Mouse (Mus musculus): ENCODE data around the gene Zfhx3.

Gene Zfhx3

DNA sequence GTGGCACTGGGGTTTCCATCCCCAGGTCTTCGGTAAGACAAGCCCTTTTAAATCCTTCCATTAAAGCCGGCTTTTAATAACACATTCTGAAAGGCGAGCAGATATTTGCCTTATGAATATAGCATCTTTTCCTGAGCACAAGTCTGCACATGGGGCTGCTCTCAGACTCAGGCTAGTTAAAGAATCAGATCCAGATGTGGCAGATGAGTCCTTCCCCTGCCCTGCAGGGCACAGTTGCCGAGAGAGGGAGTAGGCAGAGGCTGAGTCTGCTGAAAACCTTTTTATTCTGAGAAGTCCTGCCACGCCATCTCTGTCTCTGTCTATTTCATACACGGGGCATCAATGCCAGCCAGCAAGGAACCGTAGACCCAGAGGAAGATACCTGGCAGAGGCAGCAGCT is 289.9 kb downstream of the Zfhx3 start:
- in situ Hi-C loops (cut with MboI; ENCODE audit: low sequenced_read_pairs) = no loop called here

DNA sequence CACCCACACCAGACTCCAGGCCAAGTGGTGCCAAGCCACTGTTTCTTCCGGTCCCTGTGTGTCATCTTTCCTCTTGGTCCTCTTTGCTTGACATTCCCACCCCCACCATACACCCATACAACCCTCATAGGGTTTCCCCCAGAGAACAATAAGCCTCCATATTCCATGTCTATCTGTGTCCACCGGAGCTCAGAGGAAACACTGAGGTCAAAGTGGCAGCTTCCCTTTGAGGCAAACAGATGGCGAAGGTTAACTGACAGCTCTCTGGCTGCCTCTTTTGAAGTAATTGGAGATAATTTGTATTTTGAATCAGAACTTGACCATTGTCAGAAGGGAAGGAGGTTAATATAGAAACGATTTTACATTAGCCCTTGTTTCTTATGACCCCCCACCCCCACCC is 292.0 kb downstream of the Zfhx3 start:
- in situ Hi-C loops (cut with MboI; ENCODE audit: low sequenced_read_pairs) = no loop called here

DNA sequence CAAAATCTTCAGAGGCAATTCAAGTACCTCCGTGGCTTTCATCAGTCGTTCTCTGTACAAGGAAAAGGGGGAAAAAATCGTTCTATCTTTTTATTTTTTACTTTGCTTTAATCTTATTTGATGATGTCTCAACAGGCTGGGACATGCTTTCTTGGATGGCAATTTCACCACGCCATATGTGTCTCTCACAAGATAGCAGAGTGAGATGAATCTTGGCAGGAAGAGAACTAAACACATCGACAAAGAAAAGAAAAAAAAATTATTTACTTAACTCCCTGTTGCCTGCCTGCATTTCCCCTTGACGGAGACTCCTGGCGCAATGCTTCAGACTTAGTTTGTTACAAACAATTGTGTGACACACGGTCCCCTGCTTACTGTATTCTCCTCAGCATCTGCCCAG is 294.3 kb downstream of the Zfhx3 start:
- in situ Hi-C loops (cut with MboI; ENCODE audit: low sequenced_read_pairs) = no loop called here

DNA sequence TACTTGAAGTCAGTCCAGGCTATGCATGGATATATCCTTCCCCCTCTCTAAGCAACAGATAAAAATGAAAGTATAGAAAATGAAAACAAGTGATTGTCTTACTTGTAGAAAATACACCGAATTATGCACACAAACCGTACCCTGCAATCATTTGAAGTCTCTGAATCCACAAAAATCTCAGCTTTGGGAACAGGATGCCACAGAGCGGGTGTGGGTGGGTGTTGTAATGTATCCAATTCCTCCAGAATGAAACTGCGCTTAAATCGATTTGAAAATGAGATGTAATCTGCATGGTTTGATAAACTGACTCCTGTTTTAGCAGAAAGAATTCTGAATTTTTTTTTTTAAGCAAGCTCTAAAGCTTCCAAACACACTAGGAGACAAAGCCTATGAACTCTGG is 297.1 kb downstream of the Zfhx3 start:
- in situ Hi-C loops (cut with MboI; ENCODE audit: low sequenced_read_pairs) = no loop called here

DNA sequence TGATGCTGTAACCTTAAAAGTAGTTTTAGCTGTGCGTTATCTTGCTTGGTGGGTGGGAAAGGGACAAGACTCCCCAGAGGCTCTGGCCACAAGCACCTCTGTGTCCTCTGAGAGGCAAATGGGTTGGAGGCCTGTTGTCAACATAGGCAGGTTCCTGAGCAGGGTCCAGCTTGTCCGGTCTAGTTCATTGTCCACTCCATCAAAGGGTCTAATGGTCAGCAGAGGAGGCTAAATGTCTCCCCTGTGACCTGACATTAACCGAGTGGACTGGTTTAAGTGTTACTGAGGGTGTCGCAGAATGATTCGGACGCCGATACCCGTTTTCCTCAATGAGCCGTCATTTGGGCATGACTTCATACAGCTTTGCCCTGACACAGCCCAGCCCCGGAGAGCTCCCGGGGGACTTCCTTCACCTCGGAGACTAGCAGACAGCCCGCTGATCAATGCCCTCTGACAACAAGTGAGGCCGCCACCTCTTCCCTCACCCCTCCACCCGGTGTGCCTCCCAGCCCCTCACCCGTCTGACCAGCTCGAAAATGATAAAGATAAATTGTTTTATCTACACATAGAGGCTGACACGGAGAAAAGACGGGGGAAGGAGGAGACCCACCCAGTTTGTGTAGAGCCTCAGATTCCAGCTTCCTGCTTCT is 298.7 kb downstream of the Zfhx3 start:
- in situ Hi-C loops (cut with MboI; ENCODE audit: low sequenced_read_pairs) = no loop called here

DNA sequence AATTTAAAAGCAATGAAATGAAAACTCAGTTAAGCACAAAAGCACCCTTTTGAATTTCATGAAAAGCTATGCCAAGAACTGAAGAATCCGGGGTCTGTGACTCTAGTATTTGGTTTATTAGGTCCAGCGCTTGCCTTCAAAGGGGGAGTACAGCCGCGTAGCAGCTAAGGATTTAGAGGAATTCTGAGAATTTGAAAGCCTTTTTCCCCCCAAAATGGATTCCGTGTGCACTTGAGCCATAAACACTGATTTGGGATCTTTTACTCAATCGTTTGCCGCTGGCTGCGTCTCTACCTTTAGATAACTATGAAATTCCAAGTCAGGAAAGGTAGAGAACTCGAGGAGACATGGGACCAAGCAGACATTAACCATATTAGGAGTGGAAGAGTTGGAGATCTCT is 300.8 kb downstream of the Zfhx3 start:
- in situ Hi-C loops (cut with MboI; ENCODE audit: low sequenced_read_pairs) = no loop called here

DNA sequence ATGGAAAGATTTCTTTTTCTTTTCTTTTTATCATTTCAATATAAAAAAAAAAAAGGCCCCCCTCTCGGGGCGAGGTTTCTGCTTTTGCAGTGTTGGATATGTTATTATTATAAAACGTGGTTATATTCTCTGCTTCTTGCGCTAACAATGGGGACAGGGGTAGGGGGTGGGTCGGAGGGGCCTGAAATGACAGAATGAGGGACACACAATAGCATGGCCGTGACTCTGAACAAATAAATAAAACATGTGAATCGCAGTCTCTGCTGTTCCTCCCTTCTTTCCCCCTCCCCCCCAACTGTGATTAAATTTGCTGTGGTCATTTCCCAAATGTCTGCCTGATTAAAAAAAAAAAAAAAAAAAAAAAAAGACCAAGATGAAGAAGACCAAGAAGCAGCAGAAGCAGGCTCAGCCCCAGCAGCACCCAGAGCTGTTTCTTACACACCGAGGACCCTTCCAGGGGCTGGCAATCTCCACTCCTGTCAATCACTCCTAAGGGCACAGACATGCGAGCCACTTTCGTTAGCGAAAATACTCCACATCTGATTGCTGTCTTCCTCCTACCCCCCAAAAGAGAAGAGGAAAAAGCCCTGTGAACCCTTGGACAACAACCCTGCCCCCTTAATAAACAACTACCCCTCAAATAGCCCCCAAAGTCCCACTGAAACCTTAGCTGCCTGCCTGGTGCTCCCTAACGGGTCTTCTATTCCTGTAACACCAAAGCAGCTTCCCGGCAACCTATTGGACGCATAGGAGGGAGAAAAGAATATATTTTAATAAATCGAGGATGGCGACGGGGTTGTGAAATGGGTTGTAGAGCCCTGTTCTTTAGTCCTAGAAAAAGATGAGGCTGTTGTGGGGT is 302.4 kb downstream of the Zfhx3 start:
- in situ Hi-C loops (cut with MboI; ENCODE audit: low sequenced_read_pairs) = no loop called here

DNA sequence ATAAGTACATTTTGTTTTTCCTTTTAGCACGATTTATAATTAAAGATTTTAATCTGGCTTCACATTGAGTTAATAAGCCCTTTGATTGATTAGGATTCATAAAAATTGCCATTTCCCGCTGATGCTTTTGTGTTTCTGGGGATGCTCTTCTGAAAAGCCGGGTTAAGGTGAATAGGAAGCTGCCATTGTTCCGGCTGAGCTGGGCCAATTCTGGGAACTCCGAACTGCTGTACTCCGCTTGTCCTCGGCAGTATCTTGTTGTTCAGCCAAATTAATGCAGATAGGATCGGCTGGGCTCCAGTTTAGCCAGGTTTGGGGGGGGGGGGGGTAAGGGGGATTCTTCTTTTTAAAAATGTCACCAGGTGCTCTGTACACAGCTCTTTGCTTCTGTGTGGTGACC is 303.1 kb downstream of the Zfhx3 start:
- in situ Hi-C loops (cut with MboI; ENCODE audit: low sequenced_read_pairs) = no loop called here

DNA sequence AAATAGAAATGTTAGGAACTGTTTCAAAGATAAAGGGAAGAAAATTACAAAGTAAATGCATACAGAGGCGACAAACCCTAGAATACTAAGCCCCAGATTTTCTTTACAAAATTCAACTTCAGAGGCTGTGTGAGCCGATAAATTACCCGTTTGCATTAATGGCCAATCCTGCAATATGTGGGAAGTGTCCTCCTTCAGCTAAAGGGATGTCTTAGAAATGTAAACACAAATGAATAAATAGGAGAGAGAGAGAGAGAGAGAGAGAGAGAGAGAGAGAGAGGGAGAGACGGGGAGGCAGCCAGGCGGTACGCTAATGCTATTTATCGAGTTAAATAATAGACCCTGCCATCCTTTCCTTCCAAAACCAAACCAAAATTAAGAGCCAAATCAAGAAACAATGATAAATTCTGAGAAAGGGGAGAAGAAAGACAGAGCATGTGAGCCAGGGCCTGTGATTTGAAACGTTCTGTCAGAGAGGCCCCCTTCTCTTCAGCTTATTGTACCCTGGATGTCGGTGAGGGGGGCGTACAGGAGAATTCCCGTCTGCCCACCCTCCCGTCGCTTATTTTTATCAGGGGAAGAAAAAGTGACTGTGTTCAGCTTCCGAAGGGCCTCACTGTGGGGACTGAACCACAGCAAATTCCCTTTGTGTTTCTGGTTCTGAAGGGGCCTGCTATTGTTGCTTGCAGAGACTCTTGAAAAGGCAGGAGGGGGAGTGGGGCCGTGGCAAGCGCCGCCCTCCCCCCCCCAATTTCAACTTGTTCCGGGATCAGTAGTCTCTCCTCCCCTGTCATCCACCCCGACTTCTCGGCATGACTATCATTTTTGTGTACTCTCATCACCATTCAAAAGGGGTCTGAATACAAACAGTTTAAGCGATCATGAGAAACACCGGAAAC is 303.8 kb downstream of the Zfhx3 start:
- in situ Hi-C loops (cut with MboI; ENCODE audit: low sequenced_read_pairs) = no loop called here

DNA sequence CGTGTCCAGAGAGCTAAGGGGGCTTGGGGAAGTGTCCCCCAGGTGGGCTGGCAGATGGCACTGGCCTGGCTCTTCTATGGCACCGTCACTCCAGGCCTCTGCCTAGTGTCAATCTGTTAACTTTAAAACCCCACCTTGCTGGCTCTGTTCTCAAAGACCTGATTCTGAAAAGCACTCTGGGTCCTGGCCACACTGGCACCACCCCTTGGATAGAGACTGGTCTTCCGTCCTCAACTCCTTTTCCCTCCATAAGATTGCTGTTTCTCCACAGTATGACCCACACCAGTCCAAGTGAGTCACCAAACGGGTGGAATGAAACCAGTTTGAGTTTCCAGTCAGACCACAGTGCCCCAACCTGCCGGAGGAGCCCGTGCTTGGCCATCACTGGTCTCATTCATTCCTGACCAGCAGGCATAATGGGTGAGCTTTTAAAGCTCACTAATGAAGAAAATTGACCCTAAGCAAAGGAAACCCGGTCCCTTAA is 304.5 kb downstream of the Zfhx3 start:
- in situ Hi-C loops (cut with MboI; ENCODE audit: low sequenced_read_pairs) = no loop called here

DNA sequence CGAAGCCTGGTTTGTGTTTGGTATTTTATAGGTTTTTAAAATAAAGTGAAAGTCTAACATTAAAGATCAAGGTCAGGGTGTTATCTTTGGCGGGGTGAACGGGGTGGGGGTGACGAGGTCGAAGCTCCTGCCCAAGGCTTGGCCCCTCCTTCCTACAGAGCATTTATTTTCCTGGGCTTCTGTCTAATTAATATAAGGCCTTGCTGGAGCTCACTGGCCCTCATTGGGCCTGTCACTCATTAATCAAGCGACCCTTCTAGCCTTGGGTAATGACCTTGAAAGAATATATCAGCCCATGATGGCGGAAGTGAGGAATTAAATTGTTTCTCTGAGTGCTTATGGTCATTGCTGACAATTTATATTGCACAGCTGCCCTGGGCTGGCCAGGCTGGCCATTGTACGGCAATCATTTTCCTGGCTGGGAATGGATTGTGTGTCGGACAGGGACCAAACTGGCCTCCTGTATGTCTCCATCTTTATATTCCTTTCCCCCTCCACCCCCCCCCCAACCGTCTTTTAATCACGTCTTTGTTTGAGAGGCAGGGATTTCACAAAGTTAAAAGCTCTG is 322.2 kb downstream of the Zfhx3 start:
- in situ Hi-C loops (cut with MboI; ENCODE audit: low sequenced_read_pairs) = no loop called here

DNA sequence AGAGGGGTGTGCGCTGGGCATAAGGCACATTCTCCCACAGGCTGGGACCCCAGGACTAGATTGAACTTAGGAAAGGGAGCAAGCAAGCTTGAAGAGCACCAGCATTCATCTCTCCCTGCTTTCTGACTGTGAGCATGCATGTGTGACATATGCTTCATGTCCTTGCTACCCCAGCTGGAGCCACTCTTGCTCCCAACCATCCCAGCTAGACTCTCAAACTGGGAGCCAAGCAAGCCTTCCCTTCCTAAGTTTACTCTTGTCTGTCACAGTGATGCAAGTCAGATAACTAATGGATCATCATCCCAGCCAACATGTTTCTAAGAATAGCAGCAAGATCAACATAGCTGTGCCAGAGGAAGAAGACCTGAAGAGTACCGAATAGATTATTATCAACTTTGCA is 335.5 kb downstream of the Zfhx3 start:
- in situ Hi-C loops (cut with MboI; ENCODE audit: low sequenced_read_pairs) = no loop called here

DNA sequence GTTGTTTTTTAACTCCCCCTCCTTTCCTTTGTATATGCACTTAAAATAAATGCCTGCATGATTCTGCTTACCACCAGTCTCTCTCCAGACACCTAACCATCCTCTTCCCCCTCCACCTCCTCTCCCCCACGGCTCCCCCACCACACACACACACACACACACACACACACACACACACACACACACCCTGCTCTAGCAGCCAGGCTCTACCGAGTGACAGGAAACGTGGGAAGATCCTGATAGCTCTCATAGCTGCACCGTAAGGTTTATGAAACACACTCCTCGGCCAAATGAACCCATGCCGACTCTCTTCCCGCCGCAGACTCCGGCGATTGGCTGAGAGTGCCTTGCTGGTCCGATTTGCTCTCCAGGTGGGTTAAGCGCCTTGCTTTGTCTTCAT is 339.5 kb downstream of the Zfhx3 start:
- in situ Hi-C loops (cut with MboI; ENCODE audit: low sequenced_read_pairs) = no loop called here

DNA sequence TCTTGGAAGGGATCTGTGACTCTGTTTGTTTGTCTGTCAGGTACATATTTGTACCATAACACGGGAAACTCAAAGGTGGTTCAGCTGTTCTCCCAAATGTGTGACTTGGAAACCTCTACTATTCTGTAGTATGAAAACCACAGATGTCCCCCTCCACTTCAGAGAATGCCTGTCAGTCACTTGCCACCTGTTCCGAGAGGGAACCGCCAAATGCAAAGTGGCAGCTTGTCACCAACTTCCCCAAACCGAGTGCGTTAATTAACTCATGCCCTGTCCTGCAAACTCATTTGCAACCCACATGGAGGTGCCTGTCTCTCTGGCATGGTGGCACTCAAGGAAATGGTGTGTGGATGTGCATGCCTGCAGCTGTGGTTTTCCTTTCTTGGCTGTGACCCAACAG is 343.7 kb downstream of the Zfhx3 start:
- in situ Hi-C loops (cut with MboI; ENCODE audit: low sequenced_read_pairs) = no loop called here

DNA sequence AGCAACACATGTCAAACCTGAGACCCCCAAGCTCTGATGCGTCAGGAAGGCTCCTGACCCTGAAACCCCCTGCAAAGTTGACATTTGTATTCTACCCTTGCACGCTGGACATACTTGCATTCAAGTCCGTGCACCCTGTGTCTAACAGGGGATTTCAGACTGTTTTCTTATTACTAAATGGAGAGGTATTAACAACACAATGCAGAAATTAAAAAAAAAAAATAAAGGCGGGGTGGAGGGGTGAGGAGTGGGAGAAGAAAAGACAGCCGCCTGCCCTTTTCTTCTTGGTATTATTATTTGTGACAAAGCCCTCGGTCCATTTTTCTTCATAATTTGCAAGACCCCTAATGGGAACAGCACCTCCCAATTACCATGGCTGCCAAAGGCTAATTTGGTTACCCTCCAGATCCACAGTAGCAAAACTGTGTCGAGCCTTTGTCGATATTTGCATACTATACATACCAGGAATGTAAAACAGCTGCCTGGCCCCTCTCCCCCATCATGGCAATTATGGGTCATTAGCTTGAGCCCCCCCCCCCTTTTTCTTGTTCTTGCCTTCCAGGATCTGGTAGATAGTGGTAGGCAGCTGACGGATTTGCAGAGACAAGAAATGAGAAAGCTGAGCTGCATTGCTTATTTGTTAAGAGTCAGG is 358.6 kb downstream of the Zfhx3 start:
- in situ Hi-C loops (cut with MboI; ENCODE audit: low sequenced_read_pairs) = no loop called here

DNA sequence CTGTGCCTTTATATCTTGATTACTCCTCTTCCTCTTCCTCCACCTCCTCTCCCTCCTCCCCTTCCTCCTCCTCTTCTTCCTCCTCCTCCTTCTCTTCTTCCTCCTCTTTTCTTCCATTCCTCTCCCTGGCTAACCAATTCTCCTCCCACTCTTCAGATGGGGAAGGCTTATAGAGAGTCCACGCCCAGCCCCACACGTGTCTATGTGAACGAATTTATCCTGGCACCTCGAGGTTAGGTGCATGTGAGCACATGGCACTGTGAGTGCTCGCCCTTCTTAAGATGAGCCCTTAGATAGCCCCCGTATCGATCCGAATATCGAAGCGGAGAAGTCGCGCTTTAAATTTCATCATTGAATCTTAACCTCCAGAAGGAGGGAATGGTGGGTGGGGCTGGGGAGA is 359.2 kb downstream of the Zfhx3 start:
- in situ Hi-C loops (cut with MboI; ENCODE audit: low sequenced_read_pairs) = no loop called here

DNA sequence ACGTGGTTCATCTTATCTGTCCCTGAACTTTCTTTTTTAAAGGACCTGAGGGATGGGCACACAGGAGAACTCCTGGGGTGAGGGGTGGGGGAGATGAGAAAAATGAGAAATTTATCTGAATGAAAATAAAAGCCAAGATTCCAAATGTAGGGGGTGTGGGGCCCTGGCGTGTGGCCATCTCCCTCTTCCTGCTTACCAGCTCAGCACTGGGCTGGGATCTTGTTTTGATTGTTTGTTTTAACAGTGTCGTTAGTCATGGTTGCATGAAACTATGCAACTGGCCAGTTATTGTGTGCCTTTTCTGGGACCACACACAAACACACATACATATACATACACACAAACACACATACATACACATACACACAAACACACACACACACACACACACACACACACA is 362.9 kb downstream of the Zfhx3 start:
- in situ Hi-C loops (cut with MboI; ENCODE audit: low sequenced_read_pairs) = no loop called here

DNA sequence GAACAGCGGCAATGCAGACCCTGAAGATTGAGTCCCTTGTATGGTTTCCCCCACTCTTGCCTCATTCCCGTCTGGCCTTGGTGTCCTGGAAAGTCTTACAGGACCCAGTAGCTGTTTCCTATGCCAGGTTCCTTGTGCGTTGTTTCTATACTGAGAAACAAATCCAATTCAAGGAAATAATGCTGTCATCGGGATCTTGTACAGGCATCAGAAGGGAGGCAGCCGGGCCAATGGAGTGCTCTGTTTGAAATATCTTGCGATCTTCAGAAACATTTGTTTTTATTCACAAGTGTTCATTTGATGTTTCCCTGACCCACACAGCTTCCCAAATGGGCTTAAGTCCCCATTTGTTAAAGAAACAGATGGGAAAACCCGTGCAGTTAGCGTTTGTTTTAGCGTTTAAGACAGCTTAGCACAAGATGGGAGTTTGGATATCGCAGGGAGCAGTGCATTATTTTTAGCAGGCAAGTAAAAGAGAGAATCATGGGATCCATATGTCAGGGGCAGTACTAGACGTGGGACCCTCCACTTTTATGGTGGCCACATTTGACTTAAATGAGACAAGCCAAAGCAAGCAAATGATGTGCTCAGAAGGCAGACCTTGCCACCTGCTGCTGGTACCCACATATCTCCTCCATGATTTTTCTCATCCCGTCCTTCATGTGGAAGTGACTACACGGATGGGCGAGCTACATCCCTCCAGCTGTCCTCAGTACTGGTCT is 367.2 kb downstream of the Zfhx3 start:
- in situ Hi-C loops (cut with MboI; ENCODE audit: low sequenced_read_pairs) = no loop called here

DNA sequence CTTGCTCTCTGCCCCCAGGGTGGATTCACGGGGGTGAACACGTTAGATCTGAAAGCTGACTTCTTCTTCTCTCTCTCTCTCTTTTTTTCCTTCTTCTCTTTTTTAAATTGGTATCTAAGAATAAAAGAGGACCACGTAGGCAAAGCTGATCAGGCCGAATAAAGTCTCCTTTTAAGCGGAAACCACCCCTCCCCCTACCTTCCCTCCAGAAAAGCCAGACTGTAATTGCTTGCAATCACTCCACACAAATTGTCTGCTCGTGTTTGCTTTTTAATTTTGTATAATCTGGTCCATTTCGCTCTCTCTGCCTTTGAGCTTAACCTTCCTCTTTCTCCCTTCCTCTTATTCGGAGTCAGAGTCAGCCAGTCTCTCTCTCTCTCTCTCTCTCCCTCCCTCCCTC is 372.6 kb downstream of the Zfhx3 start:
- in situ Hi-C loops (cut with MboI; ENCODE audit: low sequenced_read_pairs) = no loop called here

DNA sequence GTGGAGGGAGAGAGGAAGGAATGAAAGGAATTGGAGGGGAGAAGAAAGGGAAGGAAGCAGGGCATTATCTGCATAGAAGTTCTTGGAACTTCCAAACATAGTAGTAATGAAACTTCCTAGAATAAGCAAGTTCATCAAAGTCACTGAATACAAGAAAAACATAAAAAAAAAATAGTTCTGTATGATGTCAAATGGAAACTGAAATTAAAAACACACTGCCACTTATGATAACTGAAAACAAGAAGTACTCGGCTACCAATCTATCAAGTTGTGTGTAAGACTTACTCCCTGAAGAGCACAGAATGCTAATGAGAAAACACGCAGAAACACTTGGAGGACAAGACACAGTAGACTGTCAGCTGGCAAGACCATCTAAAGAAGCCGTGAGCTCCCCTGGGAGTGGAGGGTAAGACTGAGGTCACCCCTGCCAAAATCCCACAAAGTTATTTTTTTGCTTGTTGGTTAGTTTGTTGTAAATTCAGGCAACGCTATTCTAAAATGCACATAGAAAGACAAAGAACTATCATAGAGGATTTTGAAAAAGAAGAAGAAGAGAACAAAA is 375.2 kb downstream of the Zfhx3 start:
- in situ Hi-C loops (cut with MboI; ENCODE audit: low sequenced_read_pairs) = no loop called here
